Mouse (Mus musculus) neural tube, embryonic 10.5 days (tissue): ENCODE measurements at regions not wholly inside any gene's neighbourhood (a gene's known extent, or its start where the extent isn't known, plus 50 kb on each side); places are given as distances from the start of the nearest gene placed in this dataset.

Source experiments
- DNase-seq: peaks from one replicate; pipeline ENCODE4 v3.0.0-alpha.2; 2017; ENCODE audit warnings: low spot score; ENCODE audit errors: extremely low spot score

- DNase-seq = no peak
Observed at GRCm38 (mm10) chrX:95291676-95292075, 95.0 kb upstream of the Arhgef9 start.

GRCm38 (mm10) chrX:95282038-95282437 is 85.4 kb upstream of the Arhgef9 start:
- DNase-seq = no peak

GRCm38 (mm10) chrX:95253517-95253916 is 56.9 kb upstream of the Arhgef9 start:
- peak; percentile 18 for DNase-seq
